Mouse (Mus musculus) hindbrain, embryonic 11.5 days (tissue): ENCODE measurements around the gene Gm20388. TPM values are rescaled to one million over a fixed set of nuclear protein-coding genes. Genes with fewer than 3 reads are reported as not detected.

Experiments used
- ATAC-seq: fragments of 200-750 bp; cut with Nextera tagmentation; 2 replicates; pipeline ENCODE4 v1.8.0; 2017; ENCODE audit warnings: mild to moderate bottlenecking, moderate TSS enrichment, moderate library complexity; ENCODE audit not compliant: low FRiP score
- DNase-seq: peaks from one replicate; pipeline ENCODE4 v3.0.0-alpha.2; 2015; ENCODE audit warnings: low spot score
- H3K27ac ChIP-seq: fragments of 300-500 bp; sonication (generic); 2 replicates; pipeline ENCODE4 v1.5.1; 2014; ENCODE audit warnings: mild to moderate bottlenecking, low read depth, low read length
- H3K27me3 ChIP-seq: fragments of 300-500 bp; sonication (generic); 2 replicates; pipeline ENCODE4 v1.6.1; 2014; ENCODE audit warnings: mild to moderate bottlenecking, low read length, moderate library complexity, mixed read lengths; ENCODE audit not compliant: control insufficient read depth, insufficient read depth
- H3K36me3 ChIP-seq: fragments of 300-500 bp; sonication (generic); 2 replicates; pipeline ENCODE4 v1.6.1; 2014; ENCODE audit warnings: mild to moderate bottlenecking, low read length, moderate library complexity, mixed read lengths; ENCODE audit not compliant: control insufficient read depth, insufficient read depth
- H3K4me1 ChIP-seq: fragments of 300-500 bp; sonication (generic); replicated peaks from 2 replicates; pipeline ENCODE4 v1.6.1; 2014; ENCODE audit warnings: low read length, mixed read lengths; ENCODE audit not compliant: control insufficient read depth, insufficient read depth
- H3K4me2 ChIP-seq: fragments of 300-500 bp; sonication (generic); replicated peaks from 2 replicates; pipeline ENCODE4 v1.6.1; 2014; ENCODE audit warnings: mild to moderate bottlenecking, low read depth, low read length
- H3K4me3 ChIP-seq: fragments of 300-500 bp; sonication (generic); 2 replicates; pipeline ENCODE4 v1.5.1; 2014; ENCODE audit warnings: low read depth, low read length
- H3K9ac ChIP-seq: fragments of 300-500 bp; sonication (generic); 2 replicates; pipeline ENCODE4 v1.6.1; 2014; ENCODE audit warnings: low read depth, low read length
- H3K9me3 ChIP-seq: fragments of 300-500 bp; sonication (generic); 2 replicates; pipeline ENCODE4 v1.6.1; 2016; ENCODE audit warnings: low read length; ENCODE audit not compliant: control insufficient read depth
- WGBS: fragments of 180-500 bp; shearing (Covaris S2); extraction: QIAGEN DNeasy Blood & Tissue Kit; methylation state at CpG from one replicate; pipeline ENCODE4 v1.1.7; 2014; 5-methylcytosine and 5-hydroxymethylcytosine counted together
- polyA plus RNA-seq: library from polyadenylated mRNA; unstranded; fragments of >200 nt; fragmentation: Nextera tagmentation; extraction: Ambion mirVana; gene quantifications from 2 replicates; pipeline ENCODE4 v1.2.1, GENCODE M21; 2014

The Gm20388 gene
- polyA plus RNA-seq, 1 experiment from 2014 or later: 11.8 TPM

DNA sequence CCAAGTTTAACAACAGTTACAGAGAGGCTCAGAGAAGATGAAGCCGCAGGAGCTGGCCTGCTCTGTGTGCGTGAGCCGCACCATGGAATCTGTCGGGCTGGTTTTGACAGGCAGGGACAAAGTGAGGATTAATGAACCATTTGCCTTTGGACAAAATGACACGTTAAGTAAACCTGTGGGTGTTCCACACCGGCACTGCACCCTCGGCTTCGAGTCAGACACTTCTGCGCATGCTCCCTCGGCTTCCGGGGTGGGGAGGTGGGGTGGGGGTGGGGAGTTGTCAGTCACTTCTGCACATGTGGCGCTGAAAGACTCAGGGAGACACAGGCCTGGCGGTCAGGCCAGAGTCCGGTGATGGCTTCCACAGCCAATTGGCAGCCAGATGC lies 1352.7 kb downstream of the Gm20388 start:
- Histone ChIP-seq H3K4me3 (no peak overlapping the region), H3K4me1 (0 out of 2 replicates have a peak, but pooled peaks cover 2% of the 10 kb centered on the region), H3K36me3 (no peaks in the 10 kb centered on the region), H3K27me3 (no peaks in the 10 kb centered on the region), H3K4me2 (no peak overlapping the region), H3K9me3 (no peaks in the 10 kb centered on the region), H3K27ac (no peak overlapping the region), H3K9ac (no peak overlapping the region)
- DNase-seq: no peak
- ATAC-seq: no peak
- 49% methylated on average over 14 of the region's 14 CpGs for WGBS

DNA sequence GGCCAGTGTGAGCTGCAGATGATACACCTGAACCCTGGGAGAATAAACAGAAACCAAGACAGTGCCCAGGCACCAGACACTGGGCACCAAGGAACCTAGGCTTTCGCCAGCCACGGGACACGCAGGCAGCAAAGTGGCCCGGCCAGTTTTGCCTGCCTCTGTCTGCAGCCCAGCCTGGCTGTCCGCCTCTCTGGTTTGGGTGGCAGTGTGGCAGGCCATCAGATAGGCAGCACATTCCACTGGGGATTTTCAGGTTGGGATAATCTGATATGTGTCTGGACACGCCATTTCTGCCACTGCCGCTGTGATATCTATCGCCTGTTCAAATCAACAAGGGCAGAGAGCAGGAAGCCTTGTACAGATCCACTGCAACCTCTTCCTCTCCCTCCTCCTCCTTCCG lies 1353.6 kb downstream of the Gm20388 start:
- no peaks in the 10 kb centered on the region for H3K27me3 ChIP-seq
- H3K9me3 ChIP-seq: no peaks in the 10 kb centered on the region
- 83% methylated on average over 9 of the region's 9 CpGs for WGBS
- no peak overlapping the region for H3K4me2 ChIP-seq
- H3K9ac ChIP-seq: no peak overlapping the region
- no peak overlapping the region for H3K4me3 ChIP-seq
- 0 out of 2 replicates have a peak, but pooled peaks cover 2% of the 10 kb centered on the region for H3K4me1 ChIP-seq
- DNase-seq (no peak), ATAC-seq (no peak)
- no peaks in the 10 kb centered on the region for H3K36me3 ChIP-seq
- H3K27ac ChIP-seq: no peak overlapping the region

DNA sequence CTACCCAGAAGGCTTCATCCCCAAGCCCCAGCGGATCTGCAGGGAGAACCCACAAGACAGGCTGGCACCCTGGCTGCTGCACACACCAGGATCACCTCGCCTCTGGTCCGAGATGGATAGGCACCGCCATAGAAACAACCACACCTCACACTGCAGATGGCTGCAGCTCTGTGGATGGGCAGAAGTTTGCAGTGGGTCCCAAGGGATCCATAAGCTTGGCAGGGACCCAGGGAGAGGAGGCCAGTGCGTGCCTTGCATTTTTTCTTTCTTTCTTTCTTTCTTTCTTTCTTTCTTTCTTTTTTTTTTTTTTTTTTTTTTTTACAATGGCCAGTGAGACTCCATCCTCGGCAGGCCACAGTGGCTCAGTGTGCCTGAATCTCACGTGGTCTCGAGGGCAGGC lies 1360.9 kb downstream of the Gm20388 start:
- Histone ChIP-seq H3K27ac (no peak overlapping the region), H3K36me3 (no peaks in the 10 kb centered on the region), H3K9me3 (no peaks in the 10 kb centered on the region), H3K27me3 (no peaks in the 10 kb centered on the region), H3K4me1 (no peaks in the 10 kb centered on the region), H3K9ac (no peak overlapping the region), H3K4me2 (no peak overlapping the region), H3K4me3 (no peak overlapping the region)
- ATAC-seq: no peak
- 87% methylated on average over 8 of the region's 8 CpGs for WGBS
- no peak for DNase-seq

- no peaks in the 10 kb centered on the region for H3K4me1 ChIP-seq
- 55% methylated on average over 14 of the region's 14 CpGs for WGBS
- no peaks in the 10 kb centered on the region for H3K9me3 ChIP-seq
- H3K27me3 ChIP-seq: no peaks in the 10 kb centered on the region
- no peaks in the 10 kb centered on the region for H3K36me3 ChIP-seq
- H3K9ac ChIP-seq: no peak overlapping the region
- H3K27ac ChIP-seq: no peak overlapping the region
- ATAC-seq (peak; percentile 64), DNase-seq (peak; percentile 50)
- H3K4me2 ChIP-seq: 0 out of 2 replicates have a peak overlapping the region, but pooled peaks have one; percentile 18
- H3K4me3 ChIP-seq: no peak overlapping the region
These were observed 1362.6 kb downstream of the Gm20388 start for GRCm38 (mm10) chr8:121273195-121273594.

DNA sequence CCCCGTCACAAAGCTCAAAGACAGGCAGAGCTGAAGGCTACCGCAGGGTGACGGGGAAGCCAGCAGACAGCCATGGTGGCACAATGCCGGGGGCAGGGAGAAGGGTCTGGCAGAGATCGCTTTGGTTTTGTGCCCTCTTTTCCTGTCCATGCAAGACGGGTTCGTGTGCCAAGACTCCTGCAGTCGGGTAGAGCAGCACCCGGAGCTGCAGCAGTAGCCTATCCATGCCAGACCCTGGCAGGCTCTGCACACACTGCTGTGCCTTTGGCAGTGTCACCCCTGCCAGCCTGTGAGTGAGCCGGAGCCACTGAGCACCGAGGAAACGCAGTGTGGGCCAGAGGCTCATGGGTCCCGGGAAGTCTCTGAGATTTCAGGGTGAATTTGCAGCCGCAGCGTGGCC lies 1363.0 kb downstream of the Gm20388 start:
- ATAC-seq (no peak), DNase-seq (no peak)
- H3K4me1 ChIP-seq: no peaks in the 10 kb centered on the region
- H3K9ac ChIP-seq: no peak overlapping the region
- WGBS: 88% methylated on average over 13 of the region's 15 CpGs
- H3K27me3 ChIP-seq: no peaks in the 10 kb centered on the region
- H3K4me2 ChIP-seq: no peak overlapping the region
- no peak overlapping the region for H3K4me3 ChIP-seq
- H3K36me3 ChIP-seq: no peaks in the 10 kb centered on the region
- no peak overlapping the region for H3K27ac ChIP-seq
- no peaks in the 10 kb centered on the region for H3K9me3 ChIP-seq

- Histone ChIP-seq H3K4me1 (no peaks in the 10 kb centered on the region; the same call in 1 of the 2 replicates), H3K27ac (no peak overlapping the region), H3K9me3 (no peaks in the 10 kb centered on the region), H3K4me2 (no peak overlapping the region), H3K27me3 (no peaks in the 10 kb centered on the region), H3K4me3 (no peak overlapping the region), H3K36me3 (no peaks in the 10 kb centered on the region), H3K9ac (no peak overlapping the region)
- WGBS: 50% methylated on average over 9 of the region's 9 CpGs
- DNase-seq: no peak
- ATAC-seq: no peak
These were observed 1369.8 kb downstream of the Gm20388 start for GRCm38 (mm10) chr8:121280414-121280813.

DNA sequence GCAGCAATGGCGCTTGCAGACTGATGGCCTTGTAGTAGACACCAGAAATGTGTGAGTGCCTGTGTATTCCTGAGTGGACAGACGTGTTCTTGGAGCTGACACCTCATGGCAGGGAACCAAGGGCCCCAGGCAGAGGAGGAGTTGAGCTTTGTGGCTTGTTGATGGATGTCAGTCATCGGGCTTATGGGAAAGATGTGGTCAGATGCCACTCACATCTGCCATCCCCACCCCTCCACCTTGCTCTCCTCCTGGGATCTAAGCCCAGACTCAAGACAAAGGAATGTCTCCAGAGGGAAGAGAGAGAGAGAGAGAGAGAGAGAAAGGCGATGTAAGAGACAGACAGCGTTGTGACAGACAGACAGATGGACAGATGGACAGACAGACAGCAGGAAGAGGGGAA lies 1378.7 kb downstream of the Gm20388 start:
- Histone ChIP-seq H3K9ac (no peak overlapping the region), H3K4me1 (peaks cover 8% of the 10 kb centered on the region; the same call in 1 of the 2 replicates), H3K27me3 (no peaks in the 10 kb centered on the region), H3K4me2 (no peak overlapping the region), H3K36me3 (no peaks in the 10 kb centered on the region), H3K4me3 (no peak overlapping the region), H3K9me3 (no peaks in the 10 kb centered on the region), H3K27ac (no peak overlapping the region)
- ATAC-seq (no peak), DNase-seq (no peak)
- 78% methylated on average over 5 of the region's 5 CpGs for whole genome bisulfite sequencing

DNA sequence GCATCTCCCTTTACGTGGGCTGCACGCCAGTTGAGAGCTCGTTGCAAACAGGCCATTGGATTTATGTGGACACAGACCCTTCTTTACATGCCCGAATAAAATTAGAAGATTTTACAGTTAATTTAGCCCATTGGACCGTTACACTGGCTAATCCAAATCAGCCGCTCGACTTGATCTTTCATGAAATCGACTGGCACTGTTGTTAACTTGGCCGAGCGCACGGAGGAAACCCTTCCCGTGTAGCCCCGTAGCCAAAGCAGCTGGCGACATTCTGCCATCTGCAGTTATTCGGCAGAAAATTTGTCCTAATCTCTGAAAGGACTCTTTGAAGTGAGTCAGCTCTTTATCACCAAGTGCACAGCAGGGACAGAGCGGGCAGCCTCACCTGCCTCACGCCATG lies 1379.9 kb downstream of the Gm20388 start:
- ATAC-seq: no peak
- no peak overlapping the region for H3K9ac ChIP-seq
- WGBS: 84% methylated on average over 17 of the region's 17 CpGs
- no peaks in the 10 kb centered on the region for H3K9me3 ChIP-seq
- H3K4me2 ChIP-seq: no peak overlapping the region
- peaks cover 14% of the 10 kb centered on the region for H3K4me1 ChIP-seq
- DNase-seq: no peak
- H3K36me3 ChIP-seq: no peaks in the 10 kb centered on the region
- no peak overlapping the region for H3K27ac ChIP-seq
- no peaks in the 10 kb centered on the region for H3K27me3 ChIP-seq
- no peak overlapping the region for H3K4me3 ChIP-seq

- no peaks in the 10 kb centered on the region for H3K9me3 ChIP-seq
- ATAC-seq (no peak), DNase-seq (no peak)
- peaks cover 20% of the 10 kb centered on the region for H3K4me1 ChIP-seq
- no peaks in the 10 kb centered on the region for H3K27me3 ChIP-seq
- no peak overlapping the region for H3K4me3 ChIP-seq
- no peak overlapping the region for H3K4me2 ChIP-seq
- no peaks in the 10 kb centered on the region for H3K36me3 ChIP-seq
- H3K9ac ChIP-seq: no peak overlapping the region
- no peak overlapping the region for H3K27ac ChIP-seq
- 76% methylated on average over 10 of the region's 10 CpGs for WGBS
These were observed 1382.8 kb downstream of the Gm20388 start for GRCm38 (mm10) chr8:121293418-121293817.
